In the genomic region with DNA sequence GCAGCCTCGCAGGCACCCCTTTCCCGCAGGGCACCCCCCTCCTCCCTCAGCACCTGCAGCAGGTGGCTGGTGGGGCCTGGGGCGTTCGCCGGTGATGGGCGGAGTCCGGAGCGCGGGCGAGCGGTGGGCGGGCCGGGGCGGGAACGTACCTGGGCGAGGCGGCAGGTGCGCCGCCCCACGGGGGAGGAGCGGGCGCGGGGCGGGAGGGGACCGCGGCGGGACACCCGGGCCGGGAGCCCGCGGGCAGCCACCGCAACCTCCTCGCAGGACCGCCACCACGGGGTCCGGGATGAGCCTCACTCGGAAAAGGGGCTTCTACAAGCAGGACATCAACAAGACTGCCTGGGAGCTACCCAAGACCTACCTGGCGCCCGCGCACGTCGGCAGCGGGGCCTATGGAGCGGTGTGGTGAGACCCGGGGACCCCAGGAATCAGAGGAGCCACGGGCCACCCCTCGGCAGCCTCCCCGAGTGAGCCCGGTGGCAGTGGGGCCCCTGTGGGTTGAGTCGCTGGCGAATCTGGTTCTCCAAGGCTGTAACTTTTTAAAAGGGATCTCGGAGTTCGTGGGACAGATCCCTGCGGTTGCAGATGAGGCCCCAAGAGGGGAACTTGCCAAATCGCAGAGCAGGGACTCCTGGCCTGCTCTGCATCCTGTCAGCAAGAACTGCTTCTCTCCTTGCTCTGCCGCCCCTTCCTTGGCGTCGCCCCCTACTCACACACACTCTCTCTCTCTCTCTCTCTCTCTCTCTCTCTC, we compare ENCODE assay signal across 8 mouse cellular contexts. TPM values are rescaled to one million over a fixed set of nuclear protein-coding genes. Genes with fewer than 3 reads are reported as not detected.
DNase-seq lines count a peak whose midpoint lies in the region; ATAC-seq and TF ChIP-seq lines count a peak whose summit lies in the region.

A gene (plus strand): TSS at position 177 of the 754 bp plus-strand sequence.

- TF ChIP-seq EP300 in stomach, postnatal 0 days (optimal IDR thresholded peaks at IDR 0.05) = no peak

- H3K27me3 ChIP-seq in stomach, postnatal 0 days (ENCODE audit: control insufficient read depth, insufficient read depth, low read length) = no peaks in the 10 kb centered on the region

- peak; percentile 37 for DNase-seq in CD4-positive helper T cell, adult 2 months (ENCODE audit: low read depth, low spot score)
- DNase-seq in adrenal gland, adult 8-10 months = no peak
- no peak for DNase-seq in gonadal fat pad, adult 2 months (ENCODE audit: low read depth)
- DNase-seq in kidney, postnatal 14 days = peak; percentile 59
- DNase-seq in lung, postnatal 4 days = peak; percentile 44 to 53
- peak; percentile 90 for DNase-seq in stomach, postnatal 0 days (ENCODE audit: low spot score)
- no peak for DNase-seq in gastrocnemius, postnatal 4 days (ENCODE audit: low spot score in 2 of 2)
- DNase-seq in cerebellum, postnatal 10 days = no peak

- H3K9ac ChIP-seq in stomach, postnatal 0 days (ENCODE audit: low read length) = peak within 1 kb of the TSS; percentile 83

- no peaks in the 10 kb centered on the region for H3K36me3 ChIP-seq in stomach, postnatal 0 days (ENCODE audit: control insufficient read depth, insufficient read depth, low read length)

- H3K4me1 ChIP-seq in stomach, postnatal 0 days (replicated peaks; ENCODE audit: control insufficient read depth, insufficient read depth) = peaks cover 2% of the 10 kb centered on the region

- peak within 1 kb of the TSS; percentile 64 for H3K4me3 ChIP-seq in stomach, postnatal 0 days (ENCODE audit: low read depth, low read length)

- ATAC-seq in stomach, postnatal 0 days (ENCODE audit: low FRiP score, low TSS enrichment) = peak; percentile 66

- no peaks in the 10 kb centered on the region for H3K9me3 ChIP-seq in stomach, postnatal 0 days (ENCODE audit: control insufficient read depth, low read length)

- 3% methylated on average over 49 of the region's 58 CpGs for WGBS in stomach, postnatal 0 days

- TF ChIP-seq CTCF in stomach, postnatal 0 days (IDR thresholded peaks at IDR 0.05; ENCODE audit: low read depth) = no peak

- peak within 1 kb of the TSS; percentile 86 for H3K27ac ChIP-seq in stomach, postnatal 0 days (replicated peaks)

- H3K4me2 ChIP-seq in stomach, postnatal 0 days (replicated peaks; ENCODE audit: low read depth) = peak within 1 kb of the TSS; percentile 83

RNA-seq across cellular contexts. Expression of the gene that starts here (rescaled TPM):
- total RNA-seq in adrenal gland, adult 8-10 months (2022) = 100 to 1,000 TPM; 128 to 457 (median 281) TPM
- 24.3 and 30.1 TPM in 2 replicates for polyA plus RNA-seq in gonadal fat pad, adult 2 months (2012; rRNA removed)
- 211 and 220 TPM in 2 replicates for polyA plus RNA-seq in stomach, postnatal 0 days (2015; fragmentation: Nextera tagmentation; extraction: Ambion mirVana)
- total RNA-seq in gastrocnemius, postnatal 4 days (2021) = 1 to 10 TPM in 1 of 2 experiments, under 1 TPM in 1; 0.78 to 1.6 TPM

Comparison
In these comparisons a context has a peak if more than half of its experiments do, and no peak if none do; other contexts are left out.
1. RNA of the gene that starts here (total RNA-seq): 128 to 457 TPM in adrenal gland, adult 8-10 months; 0.78 to 1.6 TPM in gastrocnemius, postnatal 4 days; every median in the first group is over 10 times any median in the second.
2. DNase-seq: peak in CD4-positive helper T cell, adult 2 months (single experiment), kidney, postnatal 14 days (single experiment), lung, postnatal 4 days (2 of 2) and stomach, postnatal 0 days (single experiment); none in adrenal gland, adult 8-10 months (single experiment), gonadal fat pad, adult 2 months (single experiment), gastrocnemius, postnatal 4 days (0 of 2) and cerebellum, postnatal 10 days (0 of 2).